Mouse (Mus musculus) urinary bladder, postnatal 10 days (tissue): Measurements from ENCODE around the gene Taf3.

ENCODE experiments used
- DNase-seq: peaks from one replicate; pipeline ENCODE4 v3.0.0; 2022; ENCODE audit warnings: low spot score

The Taf3 gene

GRCm38 (mm10) chr2:9956546-9956945 lies 91.8 kb downstream of the Taf3 start:
- DNase-seq, result no peak

GRCm38 (mm10) chr2:9955576-9956535 lies 92.5 kb downstream of the Taf3 start:
- DNase-seq, result no peak

- DNase-seq, result no peak
These were observed 101.7 kb downstream of the Taf3 start for GRCm38 (mm10) chr2:9946739-9947138.

GRCm38 (mm10) chr2:9945611-9946010 lies 102.8 kb downstream of the Taf3 start:
- no peak for DNase-seq

GRCm38 (mm10) chr2:9943011-9943410 lies 105.4 kb downstream of the Taf3 start:
- no peak for DNase-seq

- DNase-seq, result no peak
These were observed 109.1 kb downstream of the Taf3 start for GRCm38 (mm10) chr2:9939250-9939649.

- DNase-seq, result no peak
These were observed 112.4 kb downstream of the Taf3 start for GRCm38 (mm10) chr2:9935965-9936364.

- DNase-seq, result no peak
These were observed 121.5 kb downstream of the Taf3 start for GRCm38 (mm10) chr2:9926905-9927283.

GRCm38 (mm10) chr2:9926194-9926904 lies 122.0 kb downstream of the Taf3 start:
- no peak for DNase-seq

GRCm38 (mm10) chr2:9918691-9919471 lies 129.5 kb downstream of the Taf3 start:
- no peak for DNase-seq

GRCm38 (mm10) chr2:9917602-9918001 lies 130.8 kb downstream of the Taf3 start:
- no peak for DNase-seq

- no peak for DNase-seq
These were observed 142.4 kb downstream of the Taf3 start for GRCm38 (mm10) chr2:9905995-9906394.

- DNase-seq, result no peak
These were observed 144.4 kb downstream of the Taf3 start for GRCm38 (mm10) chr2:9903854-9904560.

- no peak for DNase-seq
These were observed 150.6 kb downstream of the Taf3 start for GRCm38 (mm10) chr2:9897846-9898245.

- DNase-seq, result no peak
These were observed 152.2 kb downstream of the Taf3 start for GRCm38 (mm10) chr2:9896097-9896770.

GRCm38 (mm10) chr2:9894836-9895593 lies 153.4 kb downstream of the Taf3 start:
- DNase-seq, result no peak

GRCm38 (mm10) chr2:9893272-9893953 lies 155.0 kb downstream of the Taf3 start:
- DNase-seq, result no peak

GRCm38 (mm10) chr2:9892541-9892940 lies 155.9 kb downstream of the Taf3 start:
- no peak for DNase-seq

GRCm38 (mm10) chr2:9890906-9891305 lies 157.5 kb downstream of the Taf3 start:
- DNase-seq, result no peak

- DNase-seq, result no peak
These were observed 158.1 kb downstream of the Taf3 start for GRCm38 (mm10) chr2:9890251-9890650.
